Mouse (Mus musculus): ENCODE data around the gene Mmp28.

The Mmp28 gene

DNA sequence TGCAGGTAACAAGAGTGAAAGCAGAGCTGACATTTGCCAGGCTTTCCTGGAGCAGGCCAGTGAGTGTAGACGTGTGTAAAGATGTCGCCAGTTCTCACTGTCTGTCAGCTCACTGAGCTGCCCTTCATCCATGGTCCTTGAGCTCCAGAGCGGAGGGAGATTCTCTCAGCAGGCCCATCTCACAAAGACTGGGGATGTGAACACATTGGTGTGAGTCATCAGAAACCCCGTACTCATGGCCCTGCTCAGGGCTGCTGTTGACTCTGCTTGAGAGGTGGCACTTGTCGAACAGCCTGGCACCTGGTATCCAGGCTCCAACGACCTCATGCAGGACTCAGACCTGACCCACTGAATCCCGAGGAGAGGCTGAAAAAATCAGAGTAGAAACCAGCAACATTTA is 59.1 kb downstream of the Mmp28 start:
- no peak for DNase-seq

DNA sequence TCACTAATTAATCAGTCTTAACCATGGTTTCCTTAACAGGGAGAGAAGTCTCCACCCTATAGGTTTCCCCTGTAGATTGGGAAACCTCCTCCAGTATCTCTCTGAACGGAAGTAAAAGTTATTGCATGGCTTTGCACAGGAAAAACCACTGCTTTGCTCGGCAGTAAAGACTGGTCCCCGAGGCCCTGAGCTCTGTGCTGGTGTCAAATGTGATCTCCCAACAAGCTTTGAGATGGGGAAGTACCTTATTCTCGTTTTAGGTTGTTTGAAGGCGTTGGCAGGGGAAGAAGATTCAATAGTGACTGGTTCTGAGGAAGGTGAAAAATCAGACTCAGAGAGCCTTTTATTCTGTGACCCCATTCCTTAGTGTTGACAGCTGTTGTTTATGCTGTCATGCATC is 64.1 kb downstream of the Mmp28 start:
- DNase-seq, result no peak

DNA sequence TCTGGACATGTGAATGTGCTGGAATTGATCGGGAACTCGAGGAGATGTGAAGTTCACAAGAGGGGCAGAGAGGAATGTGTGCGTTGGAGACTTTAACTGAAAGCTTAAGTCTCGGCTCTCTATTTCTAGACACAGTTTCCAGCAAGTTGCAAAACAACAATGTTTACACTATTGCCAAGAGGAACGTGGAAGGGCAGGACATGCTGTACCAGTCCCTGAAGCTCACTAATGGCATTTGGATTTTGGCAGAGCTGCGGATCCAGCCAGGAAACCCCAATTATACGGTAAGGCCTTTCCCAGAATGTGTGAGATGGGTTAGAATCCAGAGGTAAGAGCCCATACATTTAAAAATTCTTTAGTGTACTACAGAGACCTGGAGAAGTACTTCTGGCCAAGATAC is 65.2 kb downstream of the Mmp28 start:
- DNase-seq, result no peak

DNA sequence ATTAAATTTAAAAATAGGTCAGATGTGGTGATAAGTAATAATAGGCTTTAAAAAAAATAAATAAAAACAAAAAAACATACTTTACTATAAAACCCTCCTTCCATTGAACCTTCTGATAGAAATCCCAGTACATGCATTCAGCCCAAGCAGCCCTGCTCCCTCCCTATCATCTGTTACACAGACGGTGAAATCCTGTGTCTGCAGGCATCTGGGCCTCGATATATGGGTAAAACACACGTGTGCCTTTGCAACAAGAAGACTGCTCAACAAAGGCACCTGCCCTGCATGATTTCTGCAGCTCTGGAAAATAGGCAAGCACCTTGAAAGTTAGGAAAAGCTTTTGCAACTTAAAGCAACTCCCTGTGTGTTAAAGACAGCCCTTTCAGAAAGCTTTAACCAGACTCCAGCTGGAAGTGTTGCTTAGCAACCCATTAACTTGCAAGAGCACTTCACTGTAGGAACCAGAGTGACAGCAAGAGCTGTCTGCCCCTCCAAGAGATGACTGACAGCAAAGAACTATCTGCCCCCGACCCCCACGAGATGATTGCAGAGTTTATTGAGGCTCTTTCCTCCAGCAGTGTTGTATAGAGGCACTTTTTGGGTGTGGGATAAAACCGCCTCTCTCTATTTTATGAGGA is 68.0 kb downstream of the Mmp28 start:
- DNase-seq, result no peak

DNA sequence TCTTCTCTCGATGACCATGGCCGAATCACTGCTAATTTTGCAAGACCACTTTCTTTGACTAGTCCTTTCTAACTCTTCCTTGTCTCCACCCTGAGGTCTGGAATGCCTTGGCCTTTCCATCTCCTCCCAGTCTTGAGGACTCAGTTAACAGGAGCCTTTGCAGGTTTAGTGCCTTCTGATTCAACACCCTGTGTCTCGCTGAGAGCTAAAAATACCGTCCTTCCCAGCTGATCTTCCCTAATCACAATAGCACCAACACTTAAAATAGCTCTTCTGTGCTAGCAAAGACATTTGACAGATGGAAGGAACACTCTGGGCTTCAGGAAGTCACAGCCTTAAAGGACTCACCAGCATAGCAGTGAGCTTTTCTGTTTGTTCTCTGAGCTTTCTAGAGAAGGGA is 69.8 kb downstream of the Mmp28 start:
- no peak for DNase-seq

Data from lung, postnatal 4 days (tissue).